Mouse (Mus musculus): ENCODE results near the gene Grik1.

Grik1 gene

DNA sequence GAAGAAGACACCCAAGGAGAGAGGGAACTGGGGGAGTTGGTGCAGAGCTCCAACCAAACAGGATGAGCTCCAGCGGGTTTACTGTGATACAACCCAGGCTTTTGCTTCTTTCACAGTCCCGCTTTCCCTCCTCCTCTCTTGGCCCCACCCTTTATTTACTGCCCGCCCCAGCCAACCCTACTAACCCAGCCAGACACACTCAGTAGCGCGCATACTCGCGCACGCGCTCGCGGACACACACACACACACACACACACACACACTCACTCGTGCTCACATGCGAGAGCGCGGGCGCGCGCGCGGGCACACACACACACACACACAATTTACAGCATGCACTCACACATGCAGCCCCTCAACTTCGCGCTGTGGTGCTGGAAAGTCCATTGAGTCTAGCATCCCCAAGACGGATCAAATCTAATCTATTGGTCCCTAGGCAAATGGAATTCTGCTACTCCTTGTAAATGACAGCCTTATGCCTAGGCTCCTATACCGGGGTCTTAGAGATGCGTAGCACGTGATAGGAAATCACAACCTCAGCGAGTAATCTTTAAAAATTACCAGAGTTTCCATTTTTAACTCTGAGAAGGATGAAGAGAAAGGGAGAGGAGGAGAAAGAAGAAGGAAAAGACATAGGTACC lies at the start of gene Grik1:
Gene Grik1 (minus strand): TSS at position 134 of the 641 bp plus-strand sequence.
- POLR2A ChIA-PET: no interaction called here
- CTCF ChIA-PET: no interaction called here

DNA sequence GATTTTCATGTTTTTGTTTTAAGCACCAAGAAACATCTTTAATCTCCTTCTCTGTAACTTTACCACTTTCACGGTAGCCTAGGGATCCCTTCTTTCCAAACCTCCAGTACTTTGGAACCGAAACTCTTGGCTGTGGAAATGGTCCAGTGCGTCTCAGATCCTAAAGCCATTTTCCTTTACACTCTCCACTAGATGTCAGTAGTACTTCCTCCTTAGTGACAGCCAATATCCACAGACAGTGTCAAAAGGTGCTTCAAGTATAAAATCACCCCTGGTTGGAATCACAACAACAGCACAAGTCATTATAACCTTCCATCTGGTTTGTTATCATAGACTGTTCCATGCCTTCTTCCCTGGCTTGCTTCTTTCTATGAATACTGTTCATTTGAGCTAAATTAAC lies 4.1 kb upstream of the Grik1 start:
- POLR2A ChIA-PET: interaction anchor here in 1 of 4 experiments (0.6 kb wide), 1 partner anchor 14 kb away, joined by 4 read pairs; no protein-coding TSS in a partner anchor
- CTCF ChIA-PET: no interaction called here

- ChIA-PET POLR2A (interaction anchor here in 1 of 4 experiments (0.6 kb wide), 1 partner anchor 13 kb away, joined by 4 read pairs; no protein-coding TSS in a partner anchor), CTCF (interaction anchor here in 1 of 4 experiments (0.6 kb wide), 2 partner anchors 43 to 551 kb away, joined by 3 to 5 read pairs; no protein-coding TSS in a partner anchor)
Observed at GRCm38 (mm10) chr16:88289421-88290081, 514 bp downstream of the Grik1 start.

DNA sequence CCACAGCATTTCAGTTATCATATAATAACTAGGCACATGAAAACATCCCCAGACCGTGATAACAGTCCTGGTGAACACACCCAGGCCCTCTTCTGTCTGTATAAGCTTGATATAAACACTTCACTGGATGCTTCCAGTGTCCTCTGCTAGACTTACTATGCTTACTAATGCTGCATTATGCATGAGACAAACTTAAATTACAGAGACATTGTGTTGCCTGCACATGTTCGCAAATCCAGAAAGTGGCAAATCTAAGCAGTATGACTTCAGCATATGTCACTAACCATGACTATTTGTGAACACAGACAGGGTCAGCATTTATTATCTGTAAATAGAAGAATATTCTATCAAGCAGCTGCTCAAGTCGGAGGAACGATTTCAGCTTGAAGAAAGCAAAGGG lies 31.7 kb downstream of the Grik1 start:
- ChIA-PET POLR2A (no interaction called here), CTCF (no interaction called here)

DNA sequence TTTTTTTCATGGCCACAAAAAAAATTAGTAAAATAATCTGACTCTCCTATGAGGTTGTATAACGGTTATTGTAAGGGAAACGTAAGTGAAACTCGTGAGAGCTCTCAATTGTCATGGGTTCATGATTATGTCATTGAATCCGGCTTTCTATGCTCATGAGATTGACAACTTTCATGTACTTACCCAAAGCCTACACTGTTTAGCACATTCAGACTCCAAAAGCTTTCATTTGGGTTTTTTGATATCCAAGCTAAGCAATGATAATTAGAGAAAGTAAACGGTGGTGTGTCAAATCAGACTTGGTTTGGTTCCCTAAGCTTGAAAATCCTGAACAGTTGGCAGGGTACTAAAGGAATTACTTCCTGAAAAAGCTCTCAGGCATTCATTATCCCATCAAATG lies 33.0 kb downstream of the Grik1 start:
- POLR2A ChIA-PET: interaction anchor here in 1 of 4 experiments (0.8 kb wide), 1 partner anchor 31 kb away, joined by 3 read pairs; no protein-coding TSS in a partner anchor

GRCm38 (mm10) chr16:88256101-88256500 lies 34.0 kb downstream of the Grik1 start:
- CTCF ChIA-PET: interaction anchor here in 2 of 4 experiments (0.6 kb wide), 2 partner anchors 33 to 102 kb away, joined by 3 read pairs; no protein-coding TSS in a partner anchor
- POLR2A ChIA-PET: no interaction called here

More for the DNA sequence above, 33.0 kb downstream of the Grik1 start:
- CTCF ChIA-PET: no interaction called here

- POLR2A ChIA-PET: interaction anchor here in 2 of 4 experiments (0.6 kb wide), 2 partner anchors 8 to 308 kb away, joined by 3 read pairs; no protein-coding TSS in a partner anchor
- CTCF ChIA-PET: no interaction called here
Observed at GRCm38 (mm10) chr16:88252676-88253075, 37.4 kb downstream of the Grik1 start.

DNA sequence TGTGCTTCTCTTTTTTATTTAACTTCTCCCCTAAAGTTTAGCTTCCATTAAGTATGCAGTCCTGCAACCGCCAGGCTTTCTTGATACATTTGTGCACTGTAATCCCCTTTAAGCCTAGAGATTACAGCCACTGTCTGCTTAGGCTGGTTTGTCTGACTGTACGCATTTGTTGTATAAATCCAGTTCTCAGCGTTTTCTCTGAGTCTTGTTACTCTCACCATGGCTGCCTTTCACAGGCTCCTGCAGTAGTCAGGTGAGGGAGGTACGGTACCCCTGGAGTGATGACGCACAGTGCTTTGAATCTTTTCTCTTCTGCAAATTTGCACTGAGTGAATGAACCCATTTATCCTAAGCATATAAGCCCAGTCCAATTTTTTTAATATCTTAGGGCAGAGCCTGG lies 39.0 kb downstream of the Grik1 start:
- ChIA-PET POLR2A (no interaction called here), CTCF (no interaction called here)

DNA sequence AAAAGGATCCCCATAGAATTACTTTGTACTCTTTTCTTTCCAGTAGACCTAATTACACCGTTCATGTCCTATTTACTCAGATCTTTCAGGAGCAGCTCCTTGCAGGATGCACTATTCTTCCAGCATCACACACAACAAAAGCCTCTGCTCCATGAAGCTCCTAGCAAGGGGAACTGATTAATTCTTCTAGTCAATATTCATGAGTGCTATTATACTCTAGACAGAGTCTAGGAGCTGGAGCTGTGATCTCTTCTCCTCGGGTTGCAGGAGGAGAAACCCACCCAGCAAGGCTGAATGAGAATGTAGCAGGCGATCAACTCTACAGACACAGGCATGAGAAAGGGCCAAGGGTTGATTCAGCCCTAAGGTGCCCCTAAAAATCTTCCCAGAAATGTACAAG lies 40.2 kb downstream of the Grik1 start:
- CTCF ChIA-PET: no interaction called here
- POLR2A ChIA-PET: no interaction called here

DNA sequence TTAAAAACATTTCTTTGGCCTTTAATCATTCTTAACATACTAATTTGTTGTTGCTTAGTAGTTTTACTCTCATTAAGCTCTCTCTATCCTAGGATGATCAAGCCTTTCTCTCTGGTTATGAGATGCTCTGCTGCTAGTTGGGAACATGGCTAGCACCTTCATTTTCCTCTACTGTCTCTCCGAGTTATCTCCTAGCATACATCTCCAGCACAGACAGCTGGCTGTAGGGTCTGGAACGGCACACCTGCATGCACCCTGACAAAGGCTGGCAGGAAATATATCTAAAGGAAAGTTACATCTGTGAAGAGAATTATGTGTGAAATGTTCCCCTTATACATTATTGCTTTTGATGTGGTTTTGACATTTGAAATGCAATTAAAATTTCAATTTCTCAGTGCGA lies 42.5 kb downstream of the Grik1 start:
- POLR2A ChIA-PET: no interaction called here
- CTCF ChIA-PET: no interaction called here

GRCm38 (mm10) chr16:88244658-88245057 lies 45.4 kb downstream of the Grik1 start:
- ChIA-PET CTCF (no interaction called here), POLR2A (interaction anchor here in 1 of 4 experiments (0.5 kb wide), 1 partner anchor 9 kb away, joined by 3 read pairs; no protein-coding TSS in a partner anchor)

- ChIA-PET POLR2A (interaction anchor here in 1 of 4 experiments (1.1 kb wide), 1 partner anchor 31 kb away, joined by 3 read pairs; no protein-coding TSS in a partner anchor), CTCF (interaction anchor here in 3 of 4 experiments (0.5 to 1.3 kb wide), 4 partner anchors 14 to 673 kb away, joined by 3 read pairs; partner anchors contain the start of gene Map3k7cl (in 1 of the 3))
Observed at GRCm38 (mm10) chr16:88225616-88226015, 64.4 kb downstream of the Grik1 start.

GRCm38 (mm10) chr16:88221932-88222331 lies 68.1 kb downstream of the Grik1 start:
- POLR2A ChIA-PET: no interaction called here
- CTCF ChIA-PET: interaction anchor here in 2 of 4 experiments (0.7 to 1.2 kb wide), 3 partner anchors 10 to 305 kb away, joined by 3 to 5 read pairs (median 3); no protein-coding TSS in a partner anchor

GRCm38 (mm10) chr16:88212531-88212930 lies 77.5 kb downstream of the Grik1 start:
- POLR2A ChIA-PET: no interaction called here
- CTCF ChIA-PET: interaction anchor here in 3 of 4 experiments (0.5 to 1.6 kb wide), 4 partner anchors 10 to 11 kb away, joined by 3 to 7 read pairs (median 4); no protein-coding TSS in a partner anchor

DNA sequence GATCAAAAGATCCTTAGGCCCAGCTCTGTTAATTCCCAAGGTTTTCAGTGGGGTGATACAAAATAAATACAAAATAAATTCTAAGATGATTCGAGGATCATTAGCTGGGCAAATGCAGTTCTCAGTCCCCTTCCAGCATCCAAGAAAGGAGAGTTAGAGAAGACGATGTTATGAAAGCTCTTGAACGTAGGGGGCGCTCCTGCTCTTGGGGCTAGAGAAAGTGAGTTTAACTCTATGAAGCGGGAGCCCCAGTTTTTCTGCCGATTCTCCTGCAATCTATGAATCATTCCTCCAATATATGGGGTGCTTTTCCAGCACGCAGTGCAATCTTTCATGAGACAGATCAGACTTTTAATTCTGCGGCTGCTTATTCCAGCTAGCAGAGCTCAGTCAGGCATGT lies 78.2 kb downstream of the Grik1 start:
- POLR2A ChIA-PET: interaction anchor here in 1 of 4 experiments (0.6 kb wide), 1 partner anchor 579 kb away, joined by 4 read pairs; no protein-coding TSS in a partner anchor
- CTCF ChIA-PET: interaction anchor here in 3 of 4 experiments (0.5 to 1.6 kb wide), 11 partner anchors 10 to 219 kb away, joined by 3 to 7 read pairs (median 3); no protein-coding TSS in a partner anchor

- ChIA-PET POLR2A (no interaction called here), CTCF (interaction anchor here in 3 of 4 experiments (0.6 to 1.3 kb wide), 6 partner anchors 11 to 45 kb away, joined by 3 to 7 read pairs (median 3); no protein-coding TSS in a partner anchor)
Observed at GRCm38 (mm10) chr16:88204400-88204799, 85.7 kb downstream of the Grik1 start.

GRCm38 (mm10) chr16:88203985-88204384 lies 86.1 kb downstream of the Grik1 start:
- CTCF ChIA-PET: interaction anchor here in 3 of 4 experiments (0.6 to 1.3 kb wide), 6 partner anchors 12 to 45 kb away, joined by 3 to 7 read pairs (median 3); no protein-coding TSS in a partner anchor
- POLR2A ChIA-PET: no interaction called here

DNA sequence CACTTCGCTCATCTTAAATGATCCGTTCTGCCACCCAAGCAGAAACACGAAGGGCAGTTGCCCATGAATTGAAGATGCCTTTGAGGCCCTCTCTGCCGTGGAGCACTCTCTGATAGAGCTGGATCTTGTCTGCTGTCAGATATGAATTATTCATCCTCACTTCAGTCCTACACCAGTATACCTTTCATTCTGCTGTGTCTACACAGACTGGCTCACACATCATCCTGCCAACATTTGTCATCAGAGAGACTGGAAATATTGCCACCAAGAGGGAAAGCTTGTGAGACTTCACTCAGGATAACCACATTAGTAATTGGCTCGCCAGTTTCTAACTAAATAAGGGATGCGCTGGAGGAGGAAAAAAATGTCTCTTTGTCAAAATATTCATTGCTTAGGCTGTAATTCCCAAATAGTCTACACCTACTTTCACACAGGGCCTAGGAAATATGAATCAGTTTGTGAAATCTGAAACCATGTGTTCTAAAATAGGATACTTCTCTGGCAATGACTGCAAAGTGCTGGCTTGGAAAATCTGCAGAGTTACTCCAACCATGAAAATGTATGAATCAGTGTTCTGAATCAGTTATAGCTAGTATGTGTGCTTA lies 102.5 kb downstream of the Grik1 start:
- ChIA-PET CTCF (interaction anchor here in 1 of 4 experiments (0.9 kb wide), 1 partner anchor 24 kb away, joined by 3 read pairs; no protein-coding TSS in a partner anchor), POLR2A (no interaction called here)

GRCm38 (mm10) chr16:88178813-88179212 lies 111.3 kb downstream of the Grik1 start:
- ChIA-PET POLR2A (no interaction called here), CTCF (interaction anchor here in 1 of 4 experiments (0.5 kb wide), 1 partner anchor 27 kb away, joined by 6 read pairs; no protein-coding TSS in a partner anchor)

Measured in embryonic stem cell, embryonic (primary cell).